Mouse (Mus musculus) megakaryocyte, embryonic 14.5 days (primary cell): ENCODE results near the gene Atpaf2.

Experiments used
- FLI1 ChIP-seq: IDR thresholded peaks from 2 replicates; pipeline ENCODE4 v1.6.1; 2012; ENCODE audit warnings: low read length, inconsistent platforms, mixed read lengths
- GATA1 ChIP-seq: IDR thresholded peaks from 3 replicates; pipeline ENCODE4 v1.6.1; 2012; ENCODE audit warnings: mixed read lengths, low read length, inconsistent platforms, borderline replicate concordance

DNA sequence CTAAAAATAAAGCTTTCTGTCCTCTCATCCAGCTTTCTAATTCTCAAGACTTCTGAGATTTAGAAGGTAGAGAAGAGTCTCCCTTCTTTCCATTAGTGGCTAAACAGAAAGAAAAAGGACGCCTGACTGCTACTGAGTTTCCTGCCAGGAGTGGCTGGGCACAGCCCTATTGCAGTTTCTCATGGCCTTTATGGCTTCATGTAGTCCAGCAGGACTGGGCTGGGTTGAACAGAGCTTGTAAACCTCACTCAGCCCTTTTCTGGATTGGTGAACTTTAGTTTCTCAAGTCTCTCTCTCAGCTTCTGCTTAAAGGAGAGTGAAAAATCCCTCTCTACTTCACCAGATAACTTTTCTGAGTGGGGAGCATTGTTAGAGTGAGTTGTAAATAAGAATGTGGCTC lies 8.2 kb upstream of the Atpaf2 start:
- TF ChIP-seq GATA1 (no peak), FLI1 (no peak)
